Comparison of ENCODE assay signal across 9 mouse cellular contexts in the genomic region with DNA sequence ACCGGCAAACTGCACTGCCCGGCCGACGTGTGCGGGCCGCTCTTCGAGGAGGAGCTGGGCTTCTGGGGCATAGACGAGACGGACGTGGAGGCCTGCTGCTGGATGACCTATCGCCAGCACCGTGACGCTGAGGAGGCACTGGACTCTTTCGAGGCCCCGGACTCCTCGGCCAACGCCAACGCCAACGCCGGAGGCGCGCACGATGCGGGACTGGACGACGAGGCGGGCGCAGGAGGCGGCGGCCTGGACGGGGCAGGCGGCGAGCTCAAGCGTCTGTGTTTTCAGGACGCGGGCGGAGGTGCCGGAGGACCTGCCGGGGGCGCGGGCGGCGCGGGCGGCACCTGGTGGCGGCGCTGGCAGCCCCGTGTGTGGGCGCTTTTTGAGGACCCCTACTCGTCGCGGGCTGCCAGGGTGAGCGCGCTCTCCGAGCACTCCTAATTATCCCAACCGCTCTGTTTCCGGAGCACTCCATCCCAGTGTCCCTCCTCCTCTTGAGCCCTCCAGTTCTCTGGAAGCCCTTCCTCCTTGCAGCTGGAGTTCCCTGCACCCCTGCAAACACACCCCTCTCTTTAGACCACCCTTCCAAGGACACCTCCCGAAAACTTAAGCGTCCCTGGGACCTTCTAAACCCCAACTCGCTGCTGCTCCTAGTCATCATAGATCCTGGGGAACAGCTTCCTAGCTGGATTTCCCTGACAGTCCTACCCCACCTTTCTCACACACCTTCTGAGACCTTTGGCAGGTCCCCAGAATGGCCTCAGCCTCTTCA. TPM values are rescaled to one million over a fixed set of nuclear protein-coding genes. Genes with fewer than 3 reads are reported as not detected.
A peak's percentile ranks its signal among the peaks of the same experiment; 100 is the strongest.
DNase-seq lines count a peak whose midpoint lies in the region; ATAC-seq and TF ChIP-seq lines count a peak whose summit lies in the region.
"Had no signal": no experiment of that assay in that cellular context is flagged by ENCODE, and none has a peak within 500 bp of the region (broad histone marks: within the 10 kb centered on the region; RNA-seq: fewer than 3 reads in every experiment).

No protein-coding gene starts in this region.

- intact Hi-C loops in heart, postnatal 25 days (cut with DNase I) = no loop called here

- no peak for DNase-seq in heart, embryonic 10.5 days (ENCODE audit: low spot score)
- DNase-seq in heart, postnatal 25 days (ENCODE audit: low spot score) = no peak
- peak; percentile 57 for DNase-seq in A20 (ENCODE audit: low read depth, low spot score)
- DNase-seq in cerebellum, postnatal 14 days = peak; percentile 64 to 73
- DNase-seq in hindbrain, postnatal 0 days (ENCODE audit: low spot score) = no peak
- no peak for DNase-seq in layer of hippocampus, adult 11-12 months (ENCODE audit: low spot score)
- DNase-seq in ovary, postnatal 36 days (ENCODE audit: low spot score) = no peak

- no peak overlapping the region for H3K27ac ChIP-seq in heart, embryonic 10.5 days
- peak overlapping the region; percentile 77; the same call in 1 of the 2 replicates for H3K27ac ChIP-seq in hindbrain, postnatal 0 days
- H3K27ac ChIP-seq in midbrain, embryonic 16.5 days (ENCODE audit: low read length) = peak overlapping the region; percentile 80; the same call in 1 of the 2 replicates

- H3K4me2 ChIP-seq in hindbrain, postnatal 0 days (ENCODE audit: low read depth, low read length) = peak overlapping the region; percentile 89
- H3K4me2 ChIP-seq in midbrain, embryonic 16.5 days (ENCODE audit: low read length) = peak overlapping the region; percentile 86

- peaks cover 42% of the 10 kb centered on the region for H3K4me1 ChIP-seq in heart, embryonic 10.5 days
- H3K4me1 ChIP-seq in hindbrain, postnatal 0 days (ENCODE audit: insufficient read depth, low read length) = peaks cover 45% of the 10 kb centered on the region
- H3K4me1 ChIP-seq in midbrain, embryonic 16.5 days (ENCODE audit: control insufficient read depth, insufficient read depth, low read length) = peaks cover 47% of the 10 kb centered on the region

- ATAC-seq in hindbrain, postnatal 0 days = no peak
- no peak for ATAC-seq in midbrain, embryonic 16.5 days

- peaks cover 79% of the 10 kb centered on the region for H3K27me3 ChIP-seq in heart, embryonic 10.5 days (ENCODE audit: insufficient read depth, poor library complexity, severe bottlenecking)
- H3K27me3 ChIP-seq in hindbrain, postnatal 0 days (ENCODE audit: insufficient read depth, low read length) = no peaks in the 10 kb centered on the region
- peaks cover 5% of the 10 kb centered on the region for H3K27me3 ChIP-seq in midbrain, embryonic 16.5 days (ENCODE audit: control insufficient read depth, insufficient read depth, low read depth, low read length)

- WGBS in heart, embryonic 10.5 days = under 1% methylated on average over 60 of the region's 60 CpGs
- under 1% methylated on average over 60 of the region's 60 CpGs for WGBS in hindbrain, postnatal 0 days
- WGBS in midbrain, embryonic 16.5 days = under 1% methylated on average over 44 of the region's 60 CpGs

- no peak for TF ChIP-seq CTCF in hindbrain, postnatal 0 days (IDR thresholded peaks at IDR 0.05; ENCODE audit: low read depth)

- peak overlapping the region; percentile 71 for H3K4me3 ChIP-seq in heart, embryonic 10.5 days
- peak overlapping the region; percentile 73 for H3K4me3 ChIP-seq in hindbrain, postnatal 0 days (ENCODE audit: low read length)
- peak overlapping the region; percentile 64 for H3K4me3 ChIP-seq in midbrain, embryonic 16.5 days (ENCODE audit: low read depth, low read length)

- H3K36me3 ChIP-seq in heart, embryonic 10.5 days = no peaks in the 10 kb centered on the region
- H3K36me3 ChIP-seq in hindbrain, postnatal 0 days (ENCODE audit: insufficient read depth, low read length) = no peaks in the 10 kb centered on the region; the same call in 1 of the 2 replicates
- H3K36me3 ChIP-seq in midbrain, embryonic 16.5 days (ENCODE audit: control insufficient read depth, insufficient read depth, low read length) = peaks cover 3% of the 10 kb centered on the region; the same call in 1 of the 2 replicates

- no peaks in the 10 kb centered on the region for H3K9me3 ChIP-seq in heart, embryonic 10.5 days
- no peaks in the 10 kb centered on the region for H3K9me3 ChIP-seq in hindbrain, postnatal 0 days (ENCODE audit: low read length)
- H3K9me3 ChIP-seq in midbrain, embryonic 16.5 days (replicated peaks; ENCODE audit: control insufficient read depth, low read length, poor library complexity, severe bottlenecking) = no peaks in the 10 kb centered on the region

- H3K9ac ChIP-seq in hindbrain, postnatal 0 days (replicated peaks; ENCODE audit: low read length) = peak overlapping the region; percentile 75
- peak overlapping the region; percentile 75 for H3K9ac ChIP-seq in midbrain, embryonic 16.5 days (ENCODE audit: low read depth, low read length)

RNA-seq across cellular contexts. Expression of a gene that starts 1.1 kb away (rescaled TPM):
- 0.02 and 0.24 TPM in 2 replicates for polyA plus RNA-seq in heart, embryonic 10.5 days (2016; fragmentation: Nextera tagmentation; extraction: Ambion mirVana)
- 1 to 10 TPM; 1.9 to 2.3 TPM for total RNA-seq in heart, postnatal 25 days (2021)
- 24.7 and 37.0 TPM in 2 replicates for total RNA-seq in hindbrain, postnatal 0 days (2014; rRNA removed)
- polyA plus RNA-seq in hindbrain, postnatal 0 days (2015; fragmentation: Nextera tagmentation; extraction: Ambion mirVana) = 8.0 and 8.2 TPM in 2 replicates
- 5.5 and 6.4 TPM in 2 replicates for polyA plus RNA-seq in midbrain, embryonic 16.5 days (2015; fragmentation: Nextera tagmentation; extraction: Ambion mirVana)
- total RNA-seq: MEL had no signal

RNA-seq across cellular contexts. Expression of a gene that starts 19.4 kb away (rescaled TPM):
- polyA plus RNA-seq in heart, embryonic 10.5 days (2016; fragmentation: Nextera tagmentation; extraction: Ambion mirVana) = 0.64 TPM in 1 of 2 replicates, not detected in the other
- under 1 TPM; 0.31 to 0.64 TPM for total RNA-seq in heart, postnatal 25 days (2021)
- total RNA-seq in hindbrain, postnatal 0 days (2014; rRNA removed) = 0.90 TPM in 1 of 2 replicates, not detected in the other
- polyA plus RNA-seq in hindbrain, postnatal 0 days (2015; fragmentation: Nextera tagmentation; extraction: Ambion mirVana) = 0.26 and 0.69 TPM in 2 replicates
- 0.77 and 1.9 TPM in 2 replicates for polyA plus RNA-seq in midbrain, embryonic 16.5 days (2015; fragmentation: Nextera tagmentation; extraction: Ambion mirVana)
- total RNA-seq: MEL had no signal

RNA-seq across cellular contexts. Expression of a gene that starts 37.8 kb away (rescaled TPM):
- polyA plus RNA-seq in heart, embryonic 10.5 days (2016; fragmentation: Nextera tagmentation; extraction: Ambion mirVana) = 59.9 and 65.3 TPM in 2 replicates
- total RNA-seq in heart, postnatal 25 days (2021) = 10 to 100 TPM; 40.7 to 48.4 TPM
- total RNA-seq in hindbrain, postnatal 0 days (2014; rRNA removed) = 71.2 and 76.4 TPM in 2 replicates
- polyA plus RNA-seq in hindbrain, postnatal 0 days (2015; fragmentation: Nextera tagmentation; extraction: Ambion mirVana) = 50.5 and 57.6 TPM in 2 replicates
- 54.1 and 58.1 TPM in 2 replicates for polyA plus RNA-seq in midbrain, embryonic 16.5 days (2015; fragmentation: Nextera tagmentation; extraction: Ambion mirVana)

RNA-seq across cellular contexts. Expression of a gene that starts 42.9 kb away (rescaled TPM):
- 96.8 and 101 TPM in 2 replicates for polyA plus RNA-seq in heart, embryonic 10.5 days (2016; fragmentation: Nextera tagmentation; extraction: Ambion mirVana)
- 10 to 100 TPM; 12.5 to 12.8 TPM for total RNA-seq in heart, postnatal 25 days (2021)
- 26.3 and 30.0 TPM in 2 replicates for total RNA-seq in hindbrain, postnatal 0 days (2014; rRNA removed)
- polyA plus RNA-seq in hindbrain, postnatal 0 days (2015; fragmentation: Nextera tagmentation; extraction: Ambion mirVana) = 17.6 and 18.7 TPM in 2 replicates
- polyA plus RNA-seq in midbrain, embryonic 16.5 days (2015; fragmentation: Nextera tagmentation; extraction: Ambion mirVana) = 19.4 and 20.1 TPM in 2 replicates

RNA-seq across cellular contexts. Expression of a gene that starts 59.7 kb away (rescaled TPM):
- 0.12 and 0.15 TPM in 2 replicates for polyA plus RNA-seq in heart, embryonic 10.5 days (2016; fragmentation: Nextera tagmentation; extraction: Ambion mirVana)
- under 1 TPM; 0.18 to 0.53 TPM for total RNA-seq in heart, postnatal 25 days (2021)
- total RNA-seq in hindbrain, postnatal 0 days (2014; rRNA removed) = 0.05 TPM in 1 of 2 replicates, not detected in the other
- 0.06 TPM in 1 of 2 replicates, not detected in the other for polyA plus RNA-seq in hindbrain, postnatal 0 days (2015; fragmentation: Nextera tagmentation; extraction: Ambion mirVana)
- polyA plus RNA-seq in midbrain, embryonic 16.5 days (2015; fragmentation: Nextera tagmentation; extraction: Ambion mirVana) = not detected in 2 replicates

Comparison
In these comparisons a context has a peak if more than half of its experiments do, and no peak if none do; other contexts are left out.
1. DNase-seq: peak in A20 (single experiment) and cerebellum, postnatal 14 days (2 of 2); none in heart, embryonic 10.5 days (single experiment), heart, postnatal 25 days (single experiment), hindbrain, postnatal 0 days (single experiment), layer of hippocampus, adult 11-12 months (single experiment) and ovary, postnatal 36 days (single experiment).
2. Peak in every context shown above with its lines, with median percentiles within 50 percentile points of each other: H3K4me3 ChIP-seq.